In the genomic region with DNA sequence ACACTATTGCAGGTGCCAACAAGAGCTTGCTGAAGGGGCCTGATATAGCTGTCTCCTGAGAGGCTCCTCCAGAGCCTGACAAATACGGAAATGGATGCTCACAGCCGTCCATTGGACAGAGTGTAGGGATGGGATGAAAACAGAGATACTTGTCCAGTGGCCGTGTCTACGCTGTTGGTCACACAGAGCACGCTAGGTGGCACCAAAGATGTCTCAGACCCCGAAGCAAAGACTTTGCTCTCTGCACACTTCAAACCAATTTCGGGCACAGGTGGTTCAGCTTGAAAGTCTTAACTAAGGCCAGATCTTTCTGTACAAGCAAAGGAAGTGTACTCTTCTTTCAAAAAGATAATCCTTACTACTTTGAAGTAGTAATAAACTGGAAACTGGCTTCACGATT, we compare ENCODE assay signal across 9 mouse cellular contexts. TPM values are rescaled to one million over a fixed set of nuclear protein-coding genes. Genes with fewer than 3 reads are reported as not detected.
DNase-seq lines count a peak whose midpoint lies in the region; ATAC-seq and TF ChIP-seq lines count a peak whose summit lies in the region.
"Had no signal": no experiment of that assay in that cellular context is flagged by ENCODE, and none has a peak within 500 bp of the region (broad histone marks: within the 10 kb centered on the region; RNA-seq: fewer than 3 reads in every experiment).

No protein-coding gene starts in this region.

- TF ChIP-seq CTCF in ES-Bruce4 (IDR thresholded peaks at IDR 0.05; ENCODE audit: low read depth, low read length): peak; percentile 45

- no peak overlapping the region for H3K9ac ChIP-seq in kidney, embryonic 14.5 days (ENCODE audit: low read depth, low read length)
- no peak overlapping the region for H3K9ac ChIP-seq in ES-Bruce4 (ENCODE audit: low read depth, poor library complexity, severe bottlenecking)

- H3K27me3 ChIP-seq in kidney, embryonic 14.5 days (ENCODE audit: control insufficient read depth, insufficient read depth, low read length): no peaks in the 10 kb centered on the region
- no peaks in the 10 kb centered on the region for H3K27me3 ChIP-seq in ES-Bruce4 (ENCODE audit: control insufficient read depth, insufficient read depth, low read length, poor library complexity, severe bottlenecking)

- DNase-seq in kidney, adult 9 months: peak; percentile 40
- DNase-seq in A20 (ENCODE audit: low read depth, low spot score): peak; percentile 52
- DNase-seq in kidney, postnatal 10 days: peak; percentile 25
- DNase-seq in urinary bladder, postnatal 4 days (ENCODE audit: low spot score in 2 of 2): no peak
- DNase-seq in spleen, adult 18-20 months: no peak
- DNase-seq: adrenal gland, postnatal 14 days had no signal

- H3K9me3 ChIP-seq in kidney, embryonic 14.5 days (ENCODE audit: control insufficient read depth, low read length): no peaks in the 10 kb centered on the region
- no peaks in the 10 kb centered on the region for H3K9me3 ChIP-seq in ES-Bruce4 (replicated peaks; ENCODE audit: control insufficient read depth, insufficient read depth, low read length, poor library complexity, severe bottlenecking)
- H3K9me3 ChIP-seq: hindbrain, embryonic 10.5 days had no signal

- H3K4me2 ChIP-seq in kidney, embryonic 14.5 days (replicated peaks; ENCODE audit: low read depth, low read length): no peak overlapping the region

- no peaks in the 10 kb centered on the region for H3K4me1 ChIP-seq in kidney, embryonic 14.5 days (ENCODE audit: control insufficient read depth, insufficient read depth, low read length)
- H3K4me1 ChIP-seq in ES-Bruce4 (ENCODE audit: control insufficient read depth, insufficient read depth, low read length): no peaks in the 10 kb centered on the region
- H3K4me1 ChIP-seq: hindbrain, embryonic 10.5 days had no signal

- WGBS in kidney, embryonic 14.5 days: 54% methylated on average over 8 of the region's 8 CpGs

- H3K4me3 ChIP-seq in kidney, embryonic 14.5 days (ENCODE audit: low read length): no peak overlapping the region
- H3K4me3 ChIP-seq in ES-Bruce4 (ENCODE audit: low read depth, low read length): no peak overlapping the region
- H3K4me3 ChIP-seq: hindbrain, embryonic 10.5 days had no signal

- H3K36me3 ChIP-seq in kidney, embryonic 14.5 days (ENCODE audit: control insufficient read depth, insufficient read depth, low read length): no peaks in the 10 kb centered on the region
- no peaks in the 10 kb centered on the region for H3K36me3 ChIP-seq in ES-Bruce4 (ENCODE audit: control insufficient read depth, insufficient read depth, low read length, poor library complexity, severe bottlenecking)
- H3K36me3 ChIP-seq: hindbrain, embryonic 10.5 days had no signal

- no peak for TF ChIP-seq POLR2A in ES-Bruce4 (IDR thresholded peaks at IDR 0.05; ENCODE audit: insufficient read depth, low read length)

- no peak for TF ChIP-seq EP300 in ES-Bruce4 (IDR thresholded peaks at IDR 0.05; ENCODE audit: insufficient read depth, low read depth, low read length)

- no peak overlapping the region for H3K27ac ChIP-seq in kidney, embryonic 14.5 days (ENCODE audit: low read depth, low read length)
- H3K27ac ChIP-seq in ES-Bruce4 (ENCODE audit: insufficient read depth, low read length): no peak overlapping the region
- H3K27ac ChIP-seq: hindbrain, embryonic 10.5 days had no signal

- ATAC-seq in kidney, embryonic 14.5 days (ENCODE audit: low FRiP score, low TSS enrichment): no peak

RNA-seq across cellular contexts. Expression of a gene that starts 55.8 kb away (rescaled TPM):
- 5.9 and 9.1 TPM in 2 replicates for polyA plus RNA-seq in kidney, embryonic 14.5 days (2014; fragmentation: Nextera tagmentation; extraction: Ambion mirVana)
- 6.2 and 9.0 TPM in 2 replicates for polyA plus RNA-seq in ES-Bruce4 (2011; ENCODE audit: insufficient read depth, insufficient read length, low read depth, missing spikeins)

Comparison
In these comparisons a context has a peak if more than half of its experiments do, and no peak if none do; other contexts are left out.
1. DNase-seq: peak in kidney, adult 9 months (single experiment), A20 (single experiment) and kidney, postnatal 10 days (single experiment); none in urinary bladder, postnatal 4 days (0 of 2) and spleen, adult 18-20 months (0 of 2).